Mouse (Mus musculus): Measurements from ENCODE around the gene Pwwp2b.
A peak's percentile ranks its signal among the peaks of the same experiment; 100 is the strongest.

Pwwp2b gene

DNA sequence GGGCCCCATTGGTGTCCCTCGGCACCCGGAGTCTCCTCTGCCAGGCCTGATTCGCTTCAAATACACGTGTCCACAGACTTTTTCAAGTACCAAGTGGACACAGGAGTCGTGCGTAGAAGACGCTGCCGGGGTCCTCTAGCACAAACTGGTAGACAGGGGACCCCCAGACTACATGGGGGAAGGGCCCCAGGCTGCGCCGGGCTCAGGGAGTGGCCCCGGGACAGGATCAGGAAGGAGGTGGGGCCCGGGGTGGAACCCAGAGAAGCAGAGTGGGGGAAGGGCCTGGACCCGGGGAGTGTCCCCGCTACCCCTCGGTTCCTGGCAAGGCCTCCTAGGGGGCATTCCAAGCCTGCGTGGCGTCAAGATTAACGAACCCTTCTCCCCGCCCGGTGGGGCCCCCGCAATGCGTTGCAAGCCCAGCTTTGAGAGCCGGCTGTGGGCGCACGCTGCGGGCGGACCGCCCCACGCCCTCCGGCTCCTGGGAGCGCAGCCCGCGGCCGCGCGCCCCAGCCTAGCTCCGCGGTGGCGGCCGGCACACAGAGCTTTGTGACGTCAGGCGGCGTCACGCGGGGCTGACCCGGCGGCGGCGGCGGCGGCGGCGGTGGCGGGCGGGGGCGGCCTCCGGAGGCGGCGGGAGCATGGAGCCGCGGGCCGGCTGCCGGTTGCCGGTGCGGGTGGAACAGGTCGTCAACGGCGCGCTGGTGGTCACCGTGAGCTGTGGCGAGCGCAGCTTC is at the start of gene Pwwp2b:
Gene Pwwp2b, plus strand, starts transcription at position 602 of the 734 bp plus-strand sequence.
- peak; percentile 66 to 71 for DNase-seq

DNA sequence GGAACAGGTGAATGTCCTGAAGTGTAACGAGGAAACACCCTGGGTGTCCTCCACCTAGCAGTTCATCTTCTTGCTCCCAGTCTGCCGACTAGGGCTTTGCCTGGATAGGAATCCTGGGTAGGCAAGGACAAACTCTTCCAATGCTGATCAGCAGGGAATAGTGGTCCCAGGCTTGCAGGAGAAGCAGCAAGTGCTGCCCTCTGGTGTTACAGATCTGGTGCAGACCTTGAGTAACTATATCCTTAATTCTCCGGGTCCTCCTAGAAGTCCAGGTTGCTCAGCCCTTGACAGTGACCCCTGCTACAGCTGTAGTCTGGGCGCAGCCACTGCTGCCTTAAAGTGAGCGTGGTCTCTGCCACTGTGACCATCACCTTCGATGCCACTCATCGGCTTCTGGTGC is 48.2 kb upstream of the Pwwp2b start:
- DNase-seq, result peak; percentile 87 to 88

DNA sequence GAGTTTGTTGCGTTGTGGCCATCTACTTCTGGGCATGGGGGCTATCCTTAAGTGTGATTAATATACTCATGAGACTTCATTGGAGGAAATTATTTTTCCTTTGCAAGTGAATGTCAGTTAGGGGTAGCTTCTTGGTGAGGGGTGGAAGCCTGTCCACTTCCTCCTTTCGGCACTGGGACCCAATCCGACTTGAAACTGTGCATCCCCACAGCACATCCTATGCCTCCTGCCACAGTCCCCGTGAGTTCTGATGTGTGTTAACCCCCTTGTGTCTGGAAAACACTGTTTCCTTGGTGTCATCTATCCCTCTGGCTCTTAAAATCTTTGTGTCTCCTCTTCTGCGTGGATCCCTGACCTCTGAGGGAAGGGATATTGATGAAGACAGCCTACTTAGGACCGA is 47.1 kb upstream of the Pwwp2b start:
- DNase-seq, result no peak

GRCm38 (mm10) chr7:139208023-139208772 is 40.1 kb upstream of the Pwwp2b start:
- peak; percentile 65 to 73 for DNase-seq

DNA sequence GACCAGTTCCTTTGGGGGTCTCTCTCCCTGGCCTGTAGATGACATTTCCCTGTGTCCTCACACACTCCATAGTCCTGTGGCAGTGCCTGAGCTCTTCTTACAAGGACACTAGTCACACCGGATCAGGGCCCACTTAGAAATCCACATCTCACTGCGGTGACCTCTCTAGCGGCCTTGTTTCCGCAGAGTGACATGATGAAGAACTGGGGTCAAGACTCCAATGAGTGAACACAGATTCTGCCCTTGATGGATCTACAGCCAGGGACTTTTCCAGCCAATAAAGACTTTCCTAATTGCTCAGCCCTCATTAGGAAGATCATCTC is 39.5 kb upstream of the Pwwp2b start:
- DNase-seq, result no peak

- no peak for DNase-seq
Observed at GRCm38 (mm10) chr7:139211761-139212160, 36.5 kb upstream of the Pwwp2b start.

- peak; percentile 95 to 97 for DNase-seq
Observed at GRCm38 (mm10) chr7:139212754-139213745, 35.2 kb upstream of the Pwwp2b start, which contains the start of the genes Lrrc27 and Stk32c. Gene Lrrc27 (plus strand): TSS chr7:139212988. Gene Stk32c (minus strand): TSS chr7:139213307.

DNA sequence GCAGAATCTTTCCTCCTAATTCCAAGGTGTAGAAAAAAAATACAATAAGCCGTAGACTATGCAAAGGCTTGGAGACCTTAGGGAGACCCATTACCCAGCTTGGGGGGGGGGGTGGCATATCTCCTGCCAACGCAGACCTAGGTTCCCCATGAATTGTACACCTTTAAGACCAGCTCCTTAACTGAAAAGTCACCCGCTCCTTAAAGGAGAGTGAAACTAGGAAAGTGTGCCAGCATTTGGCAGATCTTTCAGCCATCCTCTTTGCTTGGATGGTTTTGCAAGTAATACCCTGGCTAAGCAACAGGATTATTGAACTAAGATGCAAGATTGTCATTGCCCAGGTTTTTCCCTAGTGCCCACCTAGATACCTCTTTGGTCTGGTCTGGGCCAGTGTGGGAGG is 34.5 kb upstream of the Pwwp2b start:
- peak; percentile 26 to 40 for DNase-seq

- DNase-seq, result no peak
Observed at GRCm38 (mm10) chr7:139214160-139214559, 34.1 kb upstream of the Pwwp2b start.

GRCm38 (mm10) chr7:139214596-139215340 is 33.5 kb upstream of the Pwwp2b start:
- DNase-seq, result no peak

DNA sequence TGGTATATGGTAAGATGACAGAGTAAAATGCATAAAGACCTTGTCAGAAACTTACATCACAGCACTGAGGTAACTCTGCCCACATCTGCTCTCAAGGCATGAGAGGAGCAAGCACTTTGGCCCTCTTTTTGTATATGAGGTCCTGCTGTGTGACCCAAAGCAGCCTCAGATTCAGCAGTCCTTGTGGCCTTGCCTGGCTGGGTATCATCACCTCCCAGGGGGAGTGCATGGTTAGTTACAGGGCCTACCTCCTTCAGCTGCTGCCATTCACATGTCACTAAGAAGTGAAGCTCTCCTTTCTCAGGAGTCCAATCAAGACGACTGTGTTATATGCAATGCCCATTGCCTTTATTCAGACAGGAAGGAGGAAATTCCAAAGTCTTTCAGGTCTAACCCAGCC is 32.8 kb upstream of the Pwwp2b start:
- no peak for DNase-seq

DNA sequence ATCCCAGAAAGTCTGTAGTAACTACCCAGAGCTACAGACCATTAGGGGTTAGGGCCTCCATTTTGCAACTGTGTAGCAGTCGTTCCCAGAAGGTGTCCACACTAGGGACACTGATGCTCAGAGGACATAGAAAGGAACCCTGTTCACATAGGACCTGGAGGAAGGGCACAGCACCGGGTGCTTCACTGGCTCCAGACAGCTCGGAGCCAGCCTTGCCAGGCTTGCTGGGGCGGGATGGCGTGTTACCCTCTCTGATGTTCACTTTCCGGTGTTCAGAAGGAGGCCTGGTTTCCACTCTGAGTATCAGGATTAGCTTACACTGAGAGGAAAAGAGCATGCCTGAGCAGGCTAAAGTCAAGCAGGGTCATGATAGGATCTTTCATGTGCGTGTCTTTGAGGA is 32.3 kb upstream of the Pwwp2b start:
- no peak for DNase-seq

DNA sequence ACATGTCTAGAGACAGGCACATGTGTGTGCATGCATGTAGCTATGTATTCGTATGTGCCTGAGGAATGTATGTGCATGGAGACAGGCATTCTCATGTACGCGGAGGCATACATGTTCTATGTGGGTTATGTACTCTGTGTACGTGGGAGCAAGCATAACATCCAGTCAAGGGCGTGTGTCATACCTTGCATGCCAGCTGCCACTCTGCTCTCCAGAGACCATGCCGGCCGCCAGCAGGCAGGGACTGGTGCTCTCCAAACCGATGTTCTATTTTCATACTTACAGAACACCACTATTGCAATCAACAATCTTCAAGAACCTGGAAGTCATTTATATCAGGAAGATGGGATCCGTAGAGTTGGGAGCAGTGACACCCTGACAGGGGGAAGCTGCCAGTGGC is 31.8 kb upstream of the Pwwp2b start:
- DNase-seq, result no peak

- no peak for DNase-seq
Observed at GRCm38 (mm10) chr7:139217046-139217445, 31.2 kb upstream of the Pwwp2b start.

DNA sequence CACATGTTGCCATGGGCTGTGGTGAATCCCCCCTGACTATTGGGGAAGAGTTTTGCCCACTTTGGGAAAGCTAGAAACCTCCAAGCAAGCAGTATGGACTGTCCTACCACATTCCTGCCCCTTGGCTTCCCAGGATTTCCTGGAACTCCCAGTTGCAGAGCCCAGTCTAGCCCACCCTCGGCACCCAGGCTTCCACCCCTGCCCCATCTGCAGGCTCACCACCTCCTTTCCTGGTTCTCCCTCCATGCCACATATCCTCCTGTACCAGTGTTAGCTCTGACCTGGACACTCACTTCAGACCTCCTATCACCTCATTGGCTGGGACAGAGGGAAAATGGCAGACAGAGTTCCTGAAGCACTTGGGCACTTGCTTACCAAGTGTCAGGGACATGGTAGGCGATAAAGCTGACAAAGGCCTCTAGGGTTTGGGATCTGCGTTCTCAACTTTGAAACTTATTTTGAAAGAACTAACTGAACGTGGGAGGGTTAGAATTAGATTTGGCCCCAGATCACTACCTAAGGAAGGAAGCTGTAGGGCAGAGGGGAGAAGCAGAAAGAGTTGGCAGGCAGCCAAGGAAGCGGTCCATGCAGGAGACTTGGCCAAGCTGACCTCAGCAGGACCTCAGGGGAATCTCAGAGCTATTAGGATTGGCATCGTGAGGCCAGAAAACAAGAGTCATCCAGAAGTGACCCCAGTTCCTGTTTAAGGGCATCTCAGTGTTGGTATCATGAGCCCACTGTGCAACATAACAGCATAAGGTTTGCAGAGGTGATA is 29.5 kb upstream of the Pwwp2b start:
- peak; percentile 54 to 65 for DNase-seq

DNA sequence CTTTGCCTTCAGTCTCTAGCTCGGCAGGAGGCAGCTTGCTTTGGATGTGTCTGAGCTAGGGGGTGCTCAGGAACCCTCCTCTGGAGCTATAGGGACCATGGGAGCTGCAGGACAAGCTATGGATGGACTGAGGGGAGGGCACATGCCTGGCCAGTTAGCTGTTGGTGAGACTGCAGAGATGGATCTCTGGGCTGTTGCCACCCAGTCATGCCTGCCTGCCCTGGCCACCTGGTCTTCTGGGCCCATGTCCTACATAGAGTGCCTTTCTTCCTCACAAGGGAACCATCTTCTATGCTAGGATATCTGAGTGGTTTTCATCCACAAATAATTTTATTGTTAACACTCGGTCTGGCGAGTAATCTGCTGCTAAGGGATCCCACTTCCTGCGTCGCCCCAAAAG is 28.8 kb upstream of the Pwwp2b start:
- DNase-seq, result peak in 1 of 2 experiments; percentile 33

- DNase-seq, result no peak
Observed at GRCm38 (mm10) chr7:139220303-139220702, 28.0 kb upstream of the Pwwp2b start.

DNA sequence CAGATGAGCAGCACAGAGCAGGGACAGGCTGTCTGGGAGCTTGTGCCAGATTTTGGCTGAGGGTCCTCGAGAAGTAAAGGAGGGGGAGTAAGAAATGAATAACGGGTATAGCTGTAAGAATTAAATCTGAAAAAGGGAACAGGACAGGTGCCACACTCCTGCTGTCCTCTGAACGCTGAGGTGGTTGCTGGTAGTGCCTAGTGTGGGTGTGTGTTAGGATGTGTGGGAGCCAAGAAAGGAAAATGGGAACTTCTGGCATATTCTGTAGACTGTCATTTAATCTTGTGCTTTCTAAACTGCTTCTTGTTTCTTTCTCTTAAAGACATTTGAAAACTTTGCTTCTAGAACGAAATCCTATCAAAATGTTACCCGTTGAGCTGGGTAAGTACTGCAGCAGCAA is 27.2 kb upstream of the Pwwp2b start:
- no peak for DNase-seq

GRCm38 (mm10) chr7:139221856-139222255 is 26.4 kb upstream of the Pwwp2b start:
- DNase-seq, result no peak

DNA sequence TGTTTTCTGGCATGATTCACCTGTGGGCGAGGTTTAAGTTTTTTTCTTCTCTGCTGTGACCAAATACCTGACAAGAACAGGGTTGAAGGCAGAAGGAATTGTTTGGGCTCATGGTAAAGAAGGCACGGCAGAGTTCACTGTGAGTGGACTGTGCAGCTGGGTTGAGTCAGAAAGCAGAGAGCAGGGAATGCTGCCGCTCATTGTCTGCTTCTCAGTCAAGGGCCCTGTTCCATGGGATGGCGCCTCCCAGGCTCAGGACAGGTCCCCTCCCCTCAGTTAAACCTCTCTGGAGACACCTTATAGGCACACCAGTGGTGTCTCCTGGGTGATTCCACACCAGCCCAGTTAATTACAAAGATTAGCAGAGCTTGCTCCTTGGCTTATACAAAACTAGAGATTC is 25.9 kb upstream of the Pwwp2b start:
- DNase-seq, result no peak

DNA sequence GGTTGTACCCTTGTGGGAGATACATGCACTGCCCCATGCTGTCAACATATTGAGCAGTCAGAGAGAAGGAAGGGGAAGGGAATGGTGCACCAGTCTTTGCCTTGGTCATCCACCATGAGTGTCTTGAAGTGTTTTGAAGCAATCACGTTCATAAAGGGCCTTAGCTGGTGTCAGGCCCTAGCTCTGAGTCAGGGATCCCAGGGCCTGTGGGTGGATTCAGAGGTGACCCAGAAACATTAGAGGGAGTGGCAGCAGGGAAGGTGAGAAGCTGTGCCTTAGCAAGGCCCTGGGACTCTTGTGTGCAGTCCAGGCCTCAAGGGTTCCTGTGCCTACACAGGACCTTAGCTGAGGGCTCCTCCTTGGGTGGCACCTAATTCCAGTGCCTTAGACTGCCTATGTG is 24.2 kb upstream of the Pwwp2b start:
- no peak for DNase-seq

DNA sequence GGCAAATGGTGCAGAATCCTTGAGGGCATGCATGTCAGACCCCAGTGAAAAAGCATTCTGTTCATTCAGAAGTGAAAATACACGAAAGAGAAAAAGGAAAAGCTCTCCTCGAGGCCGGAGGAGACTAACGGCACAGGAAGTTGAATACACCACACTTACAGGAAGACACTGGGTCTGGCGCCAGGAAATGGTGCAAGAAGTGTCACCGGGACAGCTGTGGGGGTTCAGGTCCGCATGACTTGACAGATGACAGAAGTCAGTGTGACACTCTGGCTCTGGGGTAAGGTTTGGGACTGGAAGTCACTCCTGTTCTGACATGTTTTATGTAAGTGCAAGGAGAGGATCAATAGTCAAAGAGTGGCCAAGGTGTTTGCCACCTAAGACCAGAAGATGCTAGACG is 23.6 kb upstream of the Pwwp2b start:
- no peak for DNase-seq

Data from cerebellum, postnatal 14 days (tissue).